Mouse (Mus musculus) thymus, postnatal 25 days (tissue): ENCODE results near the gene Akr1c14.
"Not testable (repeated sequence)": the region's sequence is repeated elsewhere in the genome, so short reads cannot be mapped to it uniquely, and the experiment has no call there.

Experiments used
- DNase-seq: peaks from one replicate; pipeline ENCODE4 v3.0.0; 2022

Gene Akr1c14

DNA sequence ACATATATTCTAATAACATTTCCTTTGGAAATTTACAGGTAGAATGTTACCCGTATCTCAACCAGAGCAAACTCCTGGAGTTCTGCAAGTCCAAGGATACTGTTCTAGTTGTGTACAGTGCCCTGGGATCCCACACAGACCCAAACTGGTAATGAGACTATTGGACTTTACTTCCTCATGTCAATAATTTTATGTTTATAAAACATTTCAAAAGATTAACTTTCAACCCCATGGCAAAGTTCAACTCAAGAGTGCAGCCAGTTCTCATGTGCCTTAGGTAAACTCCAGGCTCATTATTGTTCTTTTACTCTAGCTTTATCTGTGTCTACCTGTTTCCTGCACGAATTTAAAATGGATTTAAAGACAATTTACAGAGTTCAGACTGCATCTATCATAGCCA lies at the start of gene Akr1c14:
Gene Akr1c14, plus strand, starts transcription at position 293 of the 400 bp plus-strand sequence.
- no peak for DNase-seq

GRCm38 (mm10) chr13:4001687-4002086 lies 47.1 kb upstream of the Akr1c14 start:
- DNase-seq: peak; percentile 42

- no peak for DNase-seq
These were observed 38.0 kb upstream of the Akr1c14 start for GRCm38 (mm10) chr13:4010784-4011183.

GRCm38 (mm10) chr13:4013811-4014210 lies 35.0 kb upstream of the Akr1c14 start:
- no peak for DNase-seq

- no peak for DNase-seq
These were observed 18.9 kb upstream of the Akr1c14 start for GRCm38 (mm10) chr13:4029897-4030296.

GRCm38 (mm10) chr13:4032512-4032911 lies 16.3 kb upstream of the Akr1c14 start:
- DNase-seq: no peak

DNA sequence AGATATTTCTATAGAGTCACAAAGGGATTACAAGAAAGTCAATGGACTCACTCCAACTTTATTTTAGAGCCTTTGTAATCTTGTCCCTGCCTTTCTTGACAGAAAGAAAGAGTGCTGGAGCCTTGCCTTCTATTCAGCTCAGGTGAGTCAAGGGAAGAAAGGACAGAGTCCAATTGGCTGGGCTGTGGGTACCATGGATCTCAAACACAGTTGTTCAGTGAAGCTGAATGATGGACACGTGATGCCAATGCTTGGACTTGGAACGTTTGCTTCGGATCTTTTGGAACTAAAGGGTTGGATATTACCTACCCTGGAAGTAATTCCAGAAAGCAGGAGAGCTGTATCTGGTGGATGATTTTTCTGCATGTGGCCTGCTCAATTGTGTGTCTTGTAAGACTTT lies 13.8 kb upstream of the Akr1c14 start:
- no peak for DNase-seq

- DNase-seq: no peak
These were observed 2.7 kb upstream of the Akr1c14 start for GRCm38 (mm10) chr13:4046113-4046512.

- no peak for DNase-seq
These were observed 2.0 kb upstream of the Akr1c14 start for GRCm38 (mm10) chr13:4046841-4047240.

- DNase-seq: no peak
These were observed 585 bp upstream of the Akr1c14 start for GRCm38 (mm10) chr13:4048226-4048625.

DNA sequence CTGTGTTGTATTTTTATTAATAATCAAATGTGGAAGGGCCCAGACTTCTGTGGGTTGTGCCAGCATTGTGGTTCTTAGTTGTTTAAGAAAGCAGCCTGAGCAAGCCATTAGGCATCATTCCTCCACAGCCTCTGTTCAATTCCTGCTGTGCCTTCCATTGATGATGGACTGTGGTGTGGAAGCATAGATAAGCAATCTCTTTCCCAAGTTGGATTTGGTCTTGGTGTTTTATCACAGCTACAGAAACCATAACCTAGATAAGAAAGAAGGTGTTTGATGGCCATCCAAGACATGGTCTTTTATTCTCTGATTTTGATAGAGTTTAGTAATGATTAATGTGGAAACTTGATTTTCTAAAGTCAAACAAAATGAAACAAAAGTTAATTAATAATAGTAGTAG lies 844 bp downstream of the Akr1c14 start:
- DNase-seq: no peak

DNA sequence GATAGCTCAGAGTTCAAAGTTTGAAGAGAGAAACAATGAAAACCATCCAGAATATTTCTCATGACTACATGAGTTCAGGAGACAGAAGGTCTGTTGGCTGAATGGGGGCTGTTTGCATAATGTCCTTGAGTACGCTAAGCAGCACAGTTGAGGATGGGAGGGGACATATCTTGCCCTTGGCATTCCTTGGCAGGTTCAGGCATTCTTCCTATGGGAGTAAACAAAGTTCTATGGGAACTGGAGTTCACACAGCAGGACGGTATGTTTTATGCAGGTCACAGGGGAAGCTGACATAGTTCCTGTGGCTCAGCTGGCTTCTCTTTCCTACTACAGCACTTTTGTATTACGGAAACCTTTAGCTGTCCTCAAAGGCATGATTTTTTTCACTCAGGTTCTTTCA lies 6.6 kb downstream of the Akr1c14 start:
- DNase-seq: no peak

- DNase-seq: no peak
These were observed 7.4 kb downstream of the Akr1c14 start for GRCm38 (mm10) chr13:4056211-4056610.

GRCm38 (mm10) chr13:4058239-4058638 lies 9.4 kb downstream of the Akr1c14 start:
- DNase-seq: not testable (repeated sequence)

GRCm38 (mm10) chr13:4059363-4059762 lies 10.6 kb downstream of the Akr1c14 start:
- DNase-seq: no peak

GRCm38 (mm10) chr13:4060214-4060730 lies 11.5 kb downstream of the Akr1c14 start:
- DNase-seq: no peak

- no peak for DNase-seq
These were observed 28.0 kb downstream of the Akr1c14 start for GRCm38 (mm10) chr13:4076517-4077435.

DNA sequence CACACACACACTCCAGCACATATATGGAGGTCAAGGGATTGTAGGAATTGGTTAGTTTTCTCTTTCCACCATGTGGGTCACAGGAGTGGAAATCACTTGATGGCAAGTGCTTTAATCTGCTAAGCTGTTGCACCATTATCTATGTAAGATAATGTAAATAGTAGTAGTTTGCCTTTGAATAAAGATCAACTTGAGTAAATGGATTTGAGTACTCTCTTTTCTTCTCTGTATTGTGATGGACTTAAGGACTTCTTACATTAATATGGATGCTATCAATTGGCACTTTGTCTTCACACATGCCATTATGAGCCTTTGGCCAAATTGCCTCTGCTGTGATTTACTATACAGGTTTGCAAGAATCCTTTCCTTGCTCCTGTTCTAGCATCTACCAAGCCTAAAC lies 31.1 kb downstream of the Akr1c14 start:
- DNase-seq: no peak

DNA sequence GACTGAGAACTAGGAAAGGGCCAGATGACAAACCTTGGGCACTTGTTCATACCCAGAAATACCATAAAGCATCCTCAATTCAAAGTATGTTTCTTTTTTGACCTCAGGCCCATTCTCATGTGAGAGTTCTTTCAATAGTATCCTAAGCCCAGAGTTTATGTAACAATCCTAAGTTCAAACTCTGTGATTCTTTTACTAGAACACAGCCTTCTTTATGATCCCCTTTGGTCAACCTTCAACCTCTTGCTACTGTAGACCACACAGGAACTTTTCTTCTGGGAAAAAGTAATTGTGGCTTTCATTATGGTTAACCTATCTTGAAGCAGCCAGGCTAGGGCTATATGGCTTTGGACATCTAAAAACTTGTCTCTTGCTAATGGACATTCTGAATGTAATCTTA lies 52.9 kb downstream of the Akr1c14 start:
- DNase-seq: no peak

- no peak for DNase-seq
These were observed 53.9 kb downstream of the Akr1c14 start for GRCm38 (mm10) chr13:4102721-4103120.

DNA sequence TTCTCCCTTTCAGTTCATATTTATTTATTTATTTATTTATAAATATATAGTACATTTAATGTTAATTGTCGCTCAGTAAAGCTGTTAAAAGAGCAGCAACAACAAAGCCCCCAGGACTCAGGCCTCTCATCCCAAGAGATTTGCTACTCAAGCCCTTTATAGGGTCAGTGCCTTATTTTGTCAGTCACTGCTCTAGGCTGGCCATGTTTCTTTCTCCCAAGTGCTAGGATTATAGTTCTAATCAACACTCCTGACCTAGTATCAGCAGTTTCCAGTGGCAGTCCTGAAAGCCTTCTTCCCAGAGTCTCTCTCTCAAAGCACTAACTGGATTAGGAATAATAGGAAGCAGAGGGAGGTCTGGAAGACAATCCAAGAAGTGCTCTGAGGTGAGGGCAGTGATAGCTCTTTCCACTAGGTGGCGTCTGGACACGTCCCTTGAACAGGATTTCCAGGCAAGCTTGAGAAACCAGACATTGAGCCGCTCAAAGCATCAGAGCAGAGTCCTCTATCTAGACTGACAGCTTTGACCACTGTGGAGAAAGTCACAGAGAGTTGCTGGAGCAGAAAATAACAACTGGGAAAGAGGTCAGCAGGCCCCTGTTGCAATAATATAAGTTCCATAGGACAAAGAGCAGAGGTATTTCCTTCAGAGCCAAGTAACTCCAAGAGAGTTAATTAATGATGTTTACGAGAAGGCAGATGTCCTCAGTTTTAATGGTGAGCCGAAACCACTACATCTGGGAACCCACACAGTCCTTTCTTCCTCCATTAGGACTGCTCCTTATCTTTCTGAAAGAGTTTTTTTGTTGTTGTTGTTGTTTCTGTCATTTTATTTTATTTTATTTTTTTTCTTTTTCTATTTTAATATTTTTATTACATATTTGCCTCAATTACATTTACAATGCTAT lies 61.7 kb downstream of the Akr1c14 start:
- DNase-seq: peak; percentile 10

GRCm38 (mm10) chr13:4119181-4119904 lies 70.5 kb downstream of the Akr1c14 start:
- DNase-seq: no peak

- DNase-seq: no peak
These were observed 74.3 kb downstream of the Akr1c14 start for GRCm38 (mm10) chr13:4123146-4123545.
